Mouse (Mus musculus) ES-Bruce4 (cell line): ENCODE results near the gene Disc1. TPM values are rescaled to one million over a fixed set of nuclear protein-coding genes. Genes with fewer than 3 reads are reported as not detected.

Source experiments
- H3K27ac ChIP-seq: 2 replicates; pipeline ENCODE4 v1.5.1; 2012; ENCODE audit warnings: low read length, inconsistent platforms; ENCODE audit not compliant: insufficient read depth
- H3K27me3 ChIP-seq: 2 replicates; pipeline ENCODE4 v1.6.1; 2012; ENCODE audit warnings: mild to moderate bottlenecking, low read length, inconsistent platforms; ENCODE audit not compliant: control insufficient read depth, poor library complexity, insufficient read depth, severe bottlenecking
- H3K36me3 ChIP-seq: 2 replicates; pipeline ENCODE4 v1.6.1; 2012; ENCODE audit warnings: inconsistent platforms, mild to moderate bottlenecking, low read length, moderate library complexity; ENCODE audit not compliant: control insufficient read depth, poor library complexity, insufficient read depth, severe bottlenecking
- H3K4me1 ChIP-seq: one replicate; pipeline ENCODE4 v1.8.1; 2011; ENCODE audit warnings: low read length; ENCODE audit not compliant: control insufficient read depth, insufficient read depth
- H3K4me3 ChIP-seq: 2 replicates; pipeline ENCODE4 v1.5.1; 2011; ENCODE audit warnings: low read depth, mild to moderate bottlenecking, low read length
- H3K9ac ChIP-seq: 2 replicates; pipeline ENCODE4 v1.6.1; 2012; ENCODE audit warnings: low read depth, mild to moderate bottlenecking, inconsistent platforms; ENCODE audit not compliant: poor library complexity, severe bottlenecking
- H3K9me3 ChIP-seq: replicated peaks from 2 replicates; pipeline ENCODE4 v1.6.1; 2012; ENCODE audit warnings: mild to moderate bottlenecking, low read length, inconsistent platforms; ENCODE audit not compliant: control insufficient read depth, poor library complexity, insufficient read depth, severe bottlenecking
- CTCF ChIP-seq: IDR thresholded peaks from one replicate; pipeline ENCODE4 v1.8.1; 2011; ENCODE audit warnings: low read depth, low read length
- EP300 ChIP-seq: IDR thresholded peaks from 2 replicates; pipeline ENCODE4 v1.6.1; 2011; ENCODE audit warnings: low read depth, low read length; ENCODE audit not compliant: insufficient read depth
- POLR2A ChIP-seq: IDR thresholded peaks from one replicate; pipeline ENCODE4 v1.8.1; 2011; ENCODE audit warnings: low read length; ENCODE audit not compliant: insufficient read depth
- polyA plus RNA-seq: library from polyadenylated mRNA; stranded (reverse); fragments of >200 nt; gene quantifications from 2 replicates; pipeline ENCODE4 v1.2.4, GENCODE M21; 2011; ENCODE audit warnings: low read depth; ENCODE audit not compliant: missing spikeins, insufficient read depth, insufficient read length

Disc1 gene
- polyA plus RNA-seq, 1 experiment: not detected

DNA sequence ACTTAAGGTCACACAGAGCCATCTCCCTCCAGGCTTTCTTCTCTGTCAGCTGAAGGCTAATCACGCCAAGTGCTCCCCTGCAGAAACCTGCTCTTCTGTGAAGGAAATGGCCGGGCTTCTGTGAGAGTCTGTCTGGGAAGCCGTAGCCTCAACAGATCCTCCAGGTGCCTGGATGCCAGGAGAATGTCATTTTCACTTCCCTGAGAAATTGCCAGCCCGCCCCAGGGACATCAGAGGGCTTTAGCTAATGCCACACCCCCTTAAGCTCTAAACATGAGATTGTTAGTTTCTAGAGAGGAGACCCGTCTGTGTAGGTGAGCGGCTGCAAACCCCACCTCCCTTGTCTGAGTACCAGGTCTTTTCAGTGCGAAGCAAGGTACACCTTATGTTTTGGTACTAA, 15.3 kb downstream of the Disc1 start:
- H3K4me1 ChIP-seq: no peaks in the 10 kb centered on the region
- H3K36me3 ChIP-seq: no peaks in the 10 kb centered on the region
- no peaks in the 10 kb centered on the region for H3K9me3 ChIP-seq
- no peak overlapping the region for H3K9ac ChIP-seq
- H3K27me3 ChIP-seq: no peaks in the 10 kb centered on the region
- TF ChIP-seq POLR2A (no peak), EP300 (no peak), CTCF (no peak)
- no peak overlapping the region for H3K27ac ChIP-seq
- H3K4me3 ChIP-seq: no peak overlapping the region

DNA sequence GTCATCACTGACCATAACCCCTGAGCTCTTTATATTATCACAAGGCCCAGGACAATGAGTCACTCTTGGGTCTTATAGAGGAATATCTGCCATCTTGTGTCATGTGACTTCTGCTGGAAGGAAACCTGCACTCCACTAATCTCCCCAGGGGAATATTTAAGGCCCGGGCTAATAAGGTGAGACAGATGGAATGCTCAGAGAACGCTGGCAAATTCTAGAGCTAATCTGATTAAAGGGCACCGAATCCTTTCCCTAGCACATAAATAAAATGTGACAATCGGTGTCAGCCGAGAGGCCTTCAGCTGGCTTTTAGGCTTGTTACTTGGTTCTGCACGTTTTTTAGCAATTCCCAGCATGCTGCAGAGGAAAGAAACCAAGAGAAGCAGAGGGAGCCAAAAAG, 15.7 kb downstream of the Disc1 start:
- TF ChIP-seq EP300 (no peak), CTCF (no peak), POLR2A (no peak)

DNA sequence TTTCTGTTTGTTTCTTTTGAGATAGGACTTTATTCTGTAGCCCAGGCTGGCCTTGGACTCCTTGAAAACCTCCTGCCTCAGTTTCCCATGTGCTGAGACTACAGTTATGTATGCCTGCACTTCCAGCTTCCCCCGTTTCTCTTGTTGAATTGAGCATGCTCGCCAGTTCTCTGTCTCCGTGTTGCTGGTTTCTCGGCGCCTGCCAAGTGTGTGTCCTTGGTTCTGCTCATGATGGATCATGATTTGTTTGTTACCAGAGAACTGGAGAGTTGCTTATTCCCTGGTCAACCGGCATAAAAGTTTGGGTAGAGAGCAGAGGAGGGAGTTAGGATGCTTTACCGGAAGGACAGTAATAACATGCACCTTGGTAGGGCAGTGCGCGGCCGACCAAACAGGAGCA, 20.1 kb downstream of the Disc1 start:
- Histone ChIP-seq H3K4me3 (no peak overlapping the region), H3K36me3 (no peaks in the 10 kb centered on the region), H3K4me1 (no peaks in the 10 kb centered on the region), H3K27me3 (no peaks in the 10 kb centered on the region), H3K27ac (no peak overlapping the region), H3K9ac (no peak overlapping the region), H3K9me3 (no peaks in the 10 kb centered on the region)
- TF ChIP-seq EP300 (no peak), POLR2A (no peak), CTCF (no peak)

More for the DNA sequence above, 15.7 kb downstream of the Disc1 start:
- no peak overlapping the region for H3K4me3 ChIP-seq
- no peaks in the 10 kb centered on the region for H3K9me3 ChIP-seq
- H3K4me1 ChIP-seq: no peaks in the 10 kb centered on the region
- no peak overlapping the region for H3K27ac ChIP-seq
- no peaks in the 10 kb centered on the region for H3K36me3 ChIP-seq
- no peak overlapping the region for H3K9ac ChIP-seq
- no peaks in the 10 kb centered on the region for H3K27me3 ChIP-seq

DNA sequence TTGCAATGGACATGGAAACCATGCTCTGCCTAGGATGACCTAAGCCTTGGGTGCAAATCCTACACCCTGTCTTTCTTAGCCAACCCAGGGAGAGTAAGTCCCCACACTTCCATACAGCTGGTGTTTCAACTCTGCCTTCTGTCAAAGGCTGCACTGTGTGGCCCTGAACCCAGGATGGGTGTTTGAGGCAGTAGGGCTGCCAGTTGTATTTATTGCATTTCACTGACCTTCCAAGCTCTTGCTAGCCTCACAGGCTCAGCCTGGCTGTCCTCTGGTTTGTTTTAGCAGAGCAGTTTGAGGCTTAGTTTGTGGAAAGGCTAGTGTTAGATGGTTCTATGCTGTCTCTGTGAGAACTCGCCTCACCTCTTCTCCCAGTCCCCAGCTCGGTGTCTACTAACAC, 20.6 kb downstream of the Disc1 start:
- no peaks in the 10 kb centered on the region for H3K36me3 ChIP-seq

DNA sequence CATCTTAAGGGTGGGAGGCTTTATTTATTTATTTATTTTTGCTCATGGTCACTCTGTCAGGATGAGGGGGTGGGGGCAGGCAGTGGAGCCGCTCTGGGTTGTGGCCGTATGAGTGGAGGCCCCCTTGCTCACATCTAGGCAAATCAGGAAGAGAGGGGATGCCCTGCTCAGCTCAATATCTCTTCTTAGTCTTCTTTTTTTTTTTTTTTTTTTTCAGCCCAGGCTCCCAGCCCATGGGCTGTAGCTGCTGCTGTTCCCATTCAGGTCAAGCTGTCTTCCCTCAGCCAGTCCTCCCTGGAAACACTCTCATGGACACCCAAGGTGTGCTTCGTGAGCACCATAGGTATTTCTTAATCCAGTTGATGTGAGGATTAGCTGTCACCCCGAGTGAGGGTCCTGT, 21.4 kb downstream of the Disc1 start:
- no peak for TF ChIP-seq POLR2A
- TF ChIP-seq EP300: no peak
- H3K27ac ChIP-seq: no peak overlapping the region
- H3K36me3 ChIP-seq: no peaks in the 10 kb centered on the region
- H3K9me3 ChIP-seq: no peaks in the 10 kb centered on the region
- no peaks in the 10 kb centered on the region for H3K27me3 ChIP-seq
- no peak overlapping the region for H3K9ac ChIP-seq
- H3K4me1 ChIP-seq: no peaks in the 10 kb centered on the region
- H3K4me3 ChIP-seq: no peak overlapping the region

More for the DNA sequence above, 20.6 kb downstream of the Disc1 start:
- no peak overlapping the region for H3K27ac ChIP-seq
- H3K4me1 ChIP-seq: no peaks in the 10 kb centered on the region
- no peaks in the 10 kb centered on the region for H3K9me3 ChIP-seq
- no peaks in the 10 kb centered on the region for H3K27me3 ChIP-seq
- no peak overlapping the region for H3K9ac ChIP-seq
- H3K4me3 ChIP-seq: no peak overlapping the region
- TF ChIP-seq POLR2A (no peak), CTCF (no peak), EP300 (no peak)

DNA sequence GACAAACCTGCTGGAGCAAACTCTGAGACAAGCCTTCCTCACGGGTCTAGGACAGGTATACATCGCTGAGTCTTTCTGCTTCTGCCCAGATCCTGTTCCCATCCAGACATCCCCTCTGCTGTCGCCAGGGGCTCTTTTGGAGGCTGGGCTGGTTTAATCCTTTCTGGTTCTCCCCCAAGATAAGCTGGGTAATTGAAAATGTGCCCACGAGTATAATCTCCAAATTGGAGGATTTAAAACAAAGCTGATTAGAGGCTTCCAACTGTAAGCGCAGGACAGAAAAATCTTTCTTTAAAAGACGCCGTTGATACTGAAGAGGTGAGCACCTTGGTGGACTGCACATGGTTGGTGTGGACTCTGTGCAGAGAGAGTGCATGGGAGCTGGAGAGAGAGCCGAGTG, 23.3 kb downstream of the Disc1 start:
- no peak for TF ChIP-seq POLR2A
- H3K9ac ChIP-seq: no peak overlapping the region
- no peaks in the 10 kb centered on the region for H3K4me1 ChIP-seq
- H3K36me3 ChIP-seq: no peaks in the 10 kb centered on the region
- H3K27me3 ChIP-seq: no peaks in the 10 kb centered on the region
- H3K4me3 ChIP-seq: no peak overlapping the region
- no peaks in the 10 kb centered on the region for H3K9me3 ChIP-seq
- no peak overlapping the region for H3K27ac ChIP-seq
